Mouse (Mus musculus) intestine, postnatal 0 days (tissue): Measurements from ENCODE around the gene Vstm2a. TPM values are rescaled to one million over a fixed set of nuclear protein-coding genes. Genes with fewer than 3 reads are reported as not detected.

Experiments
- ATAC-seq: fragments of 200-750 bp; cut with Nextera tagmentation; 2 replicates; pipeline ENCODE4 v1.8.0; 2017; ENCODE audit warnings: mild to moderate bottlenecking, moderate TSS enrichment, moderate library complexity
- H3K27ac ChIP-seq: fragments of 300-500 bp; sonication (generic); 2 replicates; pipeline ENCODE4 v1.5.1; 2014; ENCODE audit warnings: mild to moderate bottlenecking, low read depth, low read length, moderate library complexity
- H3K27me3 ChIP-seq: fragments of 300-500 bp; sonication (generic); replicated peaks from 2 replicates; pipeline ENCODE4 v1.6.1; 2014; ENCODE audit warnings: low read length, mixed read lengths; ENCODE audit not compliant: control insufficient read depth, insufficient read depth
- H3K36me3 ChIP-seq: fragments of 300-500 bp; sonication (generic); 2 replicates; pipeline ENCODE4 v1.6.1; 2014; ENCODE audit warnings: mild to moderate bottlenecking, moderate library complexity; ENCODE audit not compliant: control insufficient read depth, insufficient read depth
- H3K4me1 ChIP-seq: fragments of 300-500 bp; sonication (generic); replicated peaks from 2 replicates; pipeline ENCODE4 v1.6.1; 2014; ENCODE audit warnings: antibody characterized with exemption, low read length, mixed read lengths; ENCODE audit not compliant: control insufficient read depth, insufficient read depth
- H3K4me2 ChIP-seq: fragments of 300-500 bp; sonication (generic); replicated peaks from 2 replicates; pipeline ENCODE4 v1.6.1; 2014; ENCODE audit warnings: low read depth, mild to moderate bottlenecking, moderate library complexity
- H3K4me3 ChIP-seq: fragments of 300-500 bp; sonication (generic); 2 replicates; pipeline ENCODE4 v1.5.1; 2014; ENCODE audit warnings: low read depth, low read length
- H3K9ac ChIP-seq: fragments of 300-500 bp; sonication (generic); 2 replicates; pipeline ENCODE4 v1.6.1; 2014; ENCODE audit warnings: mild to moderate bottlenecking, low read depth, low read length
- H3K9me3 ChIP-seq: fragments of 300-500 bp; sonication (generic); 2 replicates; pipeline ENCODE4 v1.6.1; 2016; ENCODE audit warnings: mixed run types; ENCODE audit not compliant: control insufficient read depth
- CTCF ChIP-seq: sonication (generic); IDR thresholded peaks from 2 replicates; pipeline ENCODE4 v1.5.1; 2016; ENCODE audit warnings: low read depth, mild to moderate bottlenecking, control low read depth, antibody characterized with exemption, moderate library complexity
- WGBS: fragments of 180-500 bp; shearing (Covaris S2); extraction: QIAGEN DNeasy Blood & Tissue Kit; methylation state at CpG from one replicate; pipeline ENCODE4 v1.1.7; 2014; 5-methylcytosine and 5-hydroxymethylcytosine counted together
- polyA plus RNA-seq: library from polyadenylated mRNA; unstranded; fragments of >200 nt; fragmentation: Nextera tagmentation; extraction: Ambion mirVana; gene quantifications from 2 replicates; pipeline ENCODE4 v1.2.1, GENCODE M21; 2015

Gene Vstm2a
- polyA plus RNA-seq, 1 experiment from 2014 or later = 1.1 TPM

GRCm38 (mm10) chr11:16290381-16290780, 32.9 kb downstream of the Vstm2a start:
- Histone ChIP-seq H3K4me1 (no peaks in the 10 kb centered on the region), H3K9ac (no peak overlapping the region), H3K27me3 (no peaks in the 10 kb centered on the region), H3K4me3 (no peak overlapping the region), H3K36me3 (no peaks in the 10 kb centered on the region), H3K27ac (no peak overlapping the region), H3K4me2 (no peak overlapping the region), H3K9me3 (no peaks in the 10 kb centered on the region)
- WGBS = 61% methylated on average over 1 of the region's 1 CpGs
- ATAC-seq = no peak
- no peak for TF ChIP-seq CTCF

- Histone ChIP-seq H3K4me1 (no peaks in the 10 kb centered on the region), H3K27ac (no peak overlapping the region), H3K4me2 (no peak overlapping the region), H3K4me3 (no peak overlapping the region), H3K36me3 (no peaks in the 10 kb centered on the region), H3K9me3 (no peaks in the 10 kb centered on the region), H3K27me3 (no peaks in the 10 kb centered on the region), H3K9ac (no peak overlapping the region)
- WGBS = 77% methylated on average over 4 of the region's 4 CpGs
- no peak for ATAC-seq
- TF ChIP-seq CTCF = no peak
These were observed 35.4 kb downstream of the Vstm2a start for GRCm38 (mm10) chr11:16292960-16293359.

- Histone ChIP-seq H3K27me3 (no peaks in the 10 kb centered on the region), H3K4me2 (no peak overlapping the region), H3K36me3 (no peaks in the 10 kb centered on the region), H3K4me1 (no peaks in the 10 kb centered on the region), H3K27ac (no peak overlapping the region), H3K9ac (no peak overlapping the region), H3K9me3 (no peaks in the 10 kb centered on the region), H3K4me3 (no peak overlapping the region)
- no peak for TF ChIP-seq CTCF
- 49% methylated on average over 1 of the region's 1 CpGs for WGBS
- ATAC-seq = no peak
These were observed 39.0 kb downstream of the Vstm2a start for GRCm38 (mm10) chr11:16296521-16296920.

- H3K27me3 ChIP-seq = no peaks in the 10 kb centered on the region
- no peak overlapping the region for H3K9ac ChIP-seq
- no peaks in the 10 kb centered on the region for H3K4me1 ChIP-seq
- H3K9me3 ChIP-seq = no peaks in the 10 kb centered on the region
- no peak for TF ChIP-seq CTCF
- no peaks in the 10 kb centered on the region for H3K36me3 ChIP-seq
- no peak for ATAC-seq
- no peak overlapping the region for H3K27ac ChIP-seq
- 45% methylated on average over 1 of the region's 1 CpGs for WGBS
- no peak overlapping the region for H3K4me2 ChIP-seq
- no peak overlapping the region for H3K4me3 ChIP-seq
These were observed 42.0 kb downstream of the Vstm2a start for GRCm38 (mm10) chr11:16299492-16299891.

GRCm38 (mm10) chr11:16299960-16300359, 42.4 kb downstream of the Vstm2a start:
- Histone ChIP-seq H3K27me3 (no peaks in the 10 kb centered on the region), H3K4me2 (no peak overlapping the region), H3K4me3 (no peak overlapping the region), H3K36me3 (no peaks in the 10 kb centered on the region), H3K9me3 (no peaks in the 10 kb centered on the region), H3K27ac (no peak overlapping the region), H3K4me1 (no peaks in the 10 kb centered on the region), H3K9ac (no peak overlapping the region)
- TF ChIP-seq CTCF = no peak
- WGBS = 43% methylated on average over 1 of the region's 1 CpGs
- no peak for ATAC-seq

GRCm38 (mm10) chr11:16300709-16301108, 43.2 kb downstream of the Vstm2a start:
- ATAC-seq = no peak
- no peaks in the 10 kb centered on the region for H3K4me1 ChIP-seq
- H3K9ac ChIP-seq = no peak overlapping the region
- 73% methylated on average over 2 of the region's 2 CpGs for WGBS
- no peaks in the 10 kb centered on the region for H3K9me3 ChIP-seq
- H3K4me2 ChIP-seq = no peak overlapping the region
- no peak overlapping the region for H3K4me3 ChIP-seq
- H3K36me3 ChIP-seq = no peaks in the 10 kb centered on the region
- TF ChIP-seq CTCF = no peak
- H3K27me3 ChIP-seq = no peaks in the 10 kb centered on the region
- H3K27ac ChIP-seq = no peak overlapping the region

GRCm38 (mm10) chr11:16315097-16315496, 57.6 kb downstream of the Vstm2a start:
- no peaks in the 10 kb centered on the region for H3K4me1 ChIP-seq
- WGBS = 77% methylated on average over 2 of the region's 2 CpGs
- ATAC-seq = no peak

More at GRCm38 (mm10) chr11:16315097-16315496, 57.6 kb downstream of the Vstm2a start:
- Histone ChIP-seq H3K9ac (no peak overlapping the region), H3K36me3 (no peaks in the 10 kb centered on the region), H3K4me3 (no peak overlapping the region), H3K27me3 (no peaks in the 10 kb centered on the region), H3K9me3 (no peaks in the 10 kb centered on the region), H3K4me2 (no peak overlapping the region), H3K27ac (no peak overlapping the region)
- no peak for TF ChIP-seq CTCF
